Mouse (Mus musculus): Measurements from ENCODE around the gene Them4. TPM values are rescaled to one million over a fixed set of nuclear protein-coding genes. Genes with fewer than 3 reads are reported as not detected.
"Not testable (repeated sequence)": the region's sequence is repeated elsewhere in the genome, so short reads cannot be mapped to it uniquely, and the experiment has no call there.

Them4 gene
- 14.6 and 15.1 TPM in 2 replicates for polyA plus RNA-seq (2015; fragmentation: Nextera tagmentation; extraction: Ambion mirVana)

DNA sequence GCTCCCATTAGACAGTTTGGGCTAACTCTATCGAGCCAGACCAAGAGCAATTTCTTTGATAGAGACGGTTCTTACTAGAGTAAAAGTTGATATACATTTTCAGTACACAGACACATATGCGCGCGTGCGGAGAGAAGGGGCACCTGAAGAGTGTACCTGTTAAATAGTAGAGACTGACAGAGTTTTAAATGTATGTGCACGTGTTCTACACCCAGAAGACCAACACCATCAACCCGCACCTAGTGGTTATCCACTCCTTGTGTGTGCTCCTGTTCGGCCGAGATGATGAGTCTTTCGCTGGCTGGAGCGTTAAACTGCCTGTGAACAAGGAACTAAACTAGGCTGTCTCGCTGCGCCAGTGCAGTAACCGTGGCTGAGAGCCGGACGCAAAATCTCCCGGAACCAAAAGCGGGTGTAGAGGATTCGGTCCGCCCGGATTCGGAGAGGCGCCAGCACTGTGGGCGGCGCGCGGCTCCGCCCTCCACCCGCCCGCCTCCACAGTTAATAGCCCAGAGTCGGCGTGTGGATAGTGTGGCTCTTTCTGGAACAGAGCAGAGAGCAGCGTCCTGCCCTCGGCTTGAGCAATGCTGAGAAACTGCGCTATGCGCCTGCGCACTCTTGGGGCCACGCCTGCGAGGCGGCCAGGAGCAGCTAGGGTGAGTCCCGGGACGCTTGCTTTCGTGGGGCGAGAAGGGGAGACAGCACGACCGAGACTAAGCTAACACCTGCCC is at the start of gene Them4:
Them4 (plus strand) TSS at position 457 of the 731 bp plus-strand sequence.
- Histone ChIP-seq H3K4me3 (ENCODE audit: low read length) (peak within 1 kb of the TSS; percentile 67), H3K9ac (replicated peaks; ENCODE audit: low read length) (peak within 1 kb of the TSS; percentile 78), H3K36me3 (ENCODE audit: insufficient read depth, low read length) (no peaks in the 10 kb centered on the region), H3K4me1 (ENCODE audit: insufficient read depth, low read length) (peaks cover 12% of the 10 kb centered on the region), H3K9me3 (ENCODE audit: low read length) (no peaks in the 10 kb centered on the region), H3K27me3 (ENCODE audit: insufficient read depth, low read length) (no peaks in the 10 kb centered on the region), H3K4me2 (replicated peaks; ENCODE audit: low read depth, low read length) (peak within 1 kb of the TSS; percentile 70), H3K27ac (ENCODE audit: low read length) (peak within 1 kb of the TSS; percentile 89)
- 2% methylated on average over 47 of the region's 47 CpGs for WGBS
- ATAC-seq (ENCODE audit: low FRiP score, low TSS enrichment), result peak; percentile 100

DNA sequence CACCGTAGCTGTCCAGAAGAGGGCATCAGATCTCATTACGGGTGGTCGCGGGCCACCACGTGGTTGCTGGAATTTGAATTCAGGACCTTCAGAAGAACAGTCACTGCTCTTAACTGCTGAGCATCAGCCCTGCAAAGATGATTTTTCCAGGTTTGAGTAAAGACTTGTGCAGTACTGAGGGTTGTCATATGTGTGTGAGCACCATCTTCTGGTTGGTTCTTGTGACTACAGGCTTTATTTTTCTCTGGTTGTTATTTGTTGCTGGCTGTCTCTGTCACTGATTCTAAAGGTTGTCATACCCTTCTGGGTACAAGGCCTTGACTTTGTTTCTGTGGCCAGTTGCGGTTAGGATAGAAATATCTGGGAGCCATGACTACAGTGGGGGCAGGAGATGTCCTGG is 49.3 kb upstream of the Them4 start:
- Histone ChIP-seq H3K4me1 (ENCODE audit: insufficient read depth, low read length) (no peaks in the 10 kb centered on the region), H3K9me3 (ENCODE audit: low read length) (no peaks in the 10 kb centered on the region), H3K36me3 (ENCODE audit: insufficient read depth, low read length) (no peaks in the 10 kb centered on the region), H3K9ac (replicated peaks; ENCODE audit: low read length) (no peak overlapping the region), H3K27me3 (ENCODE audit: insufficient read depth, low read length) (no peaks in the 10 kb centered on the region), H3K27ac (ENCODE audit: low read length) (no peak overlapping the region), H3K4me2 (replicated peaks; ENCODE audit: low read depth, low read length) (no peak overlapping the region), H3K4me3 (ENCODE audit: low read length) (no peak overlapping the region)
- WGBS, result 48% methylated on average over 6 of the region's 6 CpGs
- ATAC-seq (ENCODE audit: low FRiP score, low TSS enrichment), result no peak

DNA sequence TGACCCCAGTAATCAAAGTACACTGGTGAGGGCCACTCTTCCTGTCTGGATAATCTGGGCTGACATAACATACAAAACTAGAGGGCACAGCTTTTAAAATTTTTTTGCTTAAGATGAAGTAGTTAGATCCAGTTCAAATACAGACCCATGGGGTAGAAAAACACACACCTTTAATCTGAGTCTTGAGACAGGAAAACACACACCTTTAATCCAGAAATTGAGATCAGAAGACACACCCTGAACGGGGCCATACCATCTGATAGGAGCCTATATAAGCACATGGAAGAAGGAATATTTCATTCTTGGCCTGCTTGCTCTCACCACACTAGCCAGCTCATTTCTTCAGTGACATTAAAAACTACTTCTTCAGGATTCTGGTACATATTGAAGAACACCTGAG is 46.2 kb upstream of the Them4 start, which contains the start of gene Gm4778:
Gm4778 (plus strand) TSS at position 301 of the 400 bp plus-strand sequence.
- not testable (repeated sequence) for H3K36me3 ChIP-seq (ENCODE audit: insufficient read depth, low read length); H3K9ac ChIP-seq (replicated peaks; ENCODE audit: low read length); H3K9me3 ChIP-seq (ENCODE audit: low read length); H3K4me1 ChIP-seq (ENCODE audit: insufficient read depth, low read length); H3K4me3 ChIP-seq (ENCODE audit: low read length); H3K27me3 ChIP-seq (ENCODE audit: insufficient read depth, low read length); H3K27ac ChIP-seq (ENCODE audit: low read length); ATAC-seq (ENCODE audit: low FRiP score, low TSS enrichment); H3K4me2 ChIP-seq (replicated peaks; ENCODE audit: low read depth, low read length)
- WGBS, result 75% methylated on average over 1 of the region's 1 CpGs

DNA sequence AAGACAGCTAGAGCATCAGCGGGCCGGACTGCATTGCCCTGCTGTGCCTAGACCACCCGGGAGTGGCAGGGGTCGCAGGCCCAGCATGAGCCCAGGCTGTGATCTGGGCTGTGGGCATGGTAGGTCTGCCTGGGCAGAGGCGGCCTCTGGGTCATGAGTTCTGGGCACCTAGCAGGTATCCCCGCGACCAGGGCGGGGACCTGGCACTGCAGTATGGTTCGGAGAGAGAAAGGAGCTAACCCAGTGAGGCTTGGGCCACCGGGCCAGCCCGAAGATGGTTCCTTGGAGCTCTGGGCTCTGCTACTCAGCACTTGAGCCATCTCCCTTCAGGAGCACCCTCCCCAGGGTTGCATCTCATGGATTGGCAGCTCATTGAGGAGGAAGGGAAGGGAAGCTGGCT is 33.9 kb upstream of the Them4 start:
- WGBS, result 89% methylated on average over 11 of the region's 11 CpGs
- H3K4me3 ChIP-seq (ENCODE audit: low read length), result no peak overlapping the region

DNA sequence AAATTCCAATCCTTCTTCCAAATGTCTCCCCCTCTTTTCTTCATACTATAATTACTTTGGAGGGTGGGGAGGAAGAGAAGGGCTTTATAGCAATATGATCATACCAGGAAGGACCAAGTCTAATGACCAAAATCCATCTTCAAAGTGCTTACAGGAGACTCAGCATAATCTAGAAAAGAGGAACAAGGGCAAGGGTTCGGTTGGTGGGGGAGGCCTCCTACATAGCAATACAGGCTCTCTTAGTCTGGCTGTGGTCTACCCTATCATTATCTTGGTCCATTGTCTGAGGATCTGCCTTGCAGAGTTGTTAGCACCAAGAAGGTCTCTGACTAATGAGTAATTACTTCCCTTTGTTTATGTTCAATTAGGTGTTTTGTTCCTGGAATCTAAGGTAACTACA is 4.4 kb upstream of the Them4 start:
- ATAC-seq (ENCODE audit: low FRiP score, low TSS enrichment), result no peak
- Histone ChIP-seq H3K4me3 (ENCODE audit: low read length) (no peak overlapping the region), H3K9ac (replicated peaks; ENCODE audit: low read length) (no peak overlapping the region), H3K36me3 (ENCODE audit: insufficient read depth, low read length) (no peaks in the 10 kb centered on the region), H3K4me1 (ENCODE audit: insufficient read depth, low read length) (peaks cover 6% of the 10 kb centered on the region; the same call in 1 of the 2 replicates), H3K4me2 (replicated peaks; ENCODE audit: low read depth, low read length) (no peak overlapping the region), H3K9me3 (ENCODE audit: low read length) (no peaks in the 10 kb centered on the region), H3K27ac (ENCODE audit: low read length) (no peak overlapping the region), H3K27me3 (ENCODE audit: insufficient read depth, low read length) (no peaks in the 10 kb centered on the region)
- WGBS, result 54% methylated on average over 1 of the region's 1 CpGs

More for the DNA sequence above, 33.9 kb upstream of the Them4 start:
- H3K27ac ChIP-seq (ENCODE audit: low read length), result no peak overlapping the region
- no peak overlapping the region for H3K4me2 ChIP-seq (replicated peaks; ENCODE audit: low read depth, low read length)
- H3K27me3 ChIP-seq (ENCODE audit: insufficient read depth, low read length), result no peaks in the 10 kb centered on the region
- 0 out of 2 replicates have a peak, but pooled peaks have one; percentile 15 for ATAC-seq (ENCODE audit: low FRiP score, low TSS enrichment)
- H3K36me3 ChIP-seq (ENCODE audit: insufficient read depth, low read length), result no peaks in the 10 kb centered on the region
- H3K9ac ChIP-seq (replicated peaks; ENCODE audit: low read length), result no peak overlapping the region
- H3K4me1 ChIP-seq (ENCODE audit: insufficient read depth, low read length), result no peaks in the 10 kb centered on the region
- H3K9me3 ChIP-seq (ENCODE audit: low read length), result no peaks in the 10 kb centered on the region

DNA sequence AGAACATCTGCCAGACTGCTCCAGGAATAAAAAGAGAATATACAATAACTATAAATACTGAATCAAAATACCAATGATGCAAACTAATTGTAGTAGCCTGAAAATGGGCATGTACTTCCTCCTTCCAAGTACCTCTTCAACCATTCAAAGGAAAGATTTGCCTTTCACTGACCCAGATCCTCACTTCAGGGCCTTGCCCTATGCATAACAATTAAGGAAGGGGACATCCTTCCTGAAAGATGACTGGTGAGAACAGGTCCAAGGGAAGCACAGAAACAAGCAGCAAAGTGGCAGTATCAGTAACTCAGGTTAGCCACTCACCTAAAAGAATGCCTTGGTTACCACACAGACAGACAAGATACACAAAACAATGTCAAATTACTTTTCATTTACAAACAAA is 2.9 kb upstream of the Them4 start:
- Histone ChIP-seq H3K4me2 (replicated peaks; ENCODE audit: low read depth, low read length) (no peak overlapping the region), H3K27ac (ENCODE audit: low read length) (no peak overlapping the region), H3K36me3 (ENCODE audit: insufficient read depth, low read length) (no peaks in the 10 kb centered on the region), H3K4me3 (ENCODE audit: low read length) (no peak overlapping the region), H3K9ac (replicated peaks; ENCODE audit: low read length) (no peak overlapping the region), H3K4me1 (ENCODE audit: insufficient read depth, low read length) (peaks cover 12% of the 10 kb centered on the region), H3K9me3 (ENCODE audit: low read length) (no peaks in the 10 kb centered on the region), H3K27me3 (ENCODE audit: insufficient read depth, low read length) (no peaks in the 10 kb centered on the region)
- ATAC-seq (ENCODE audit: low FRiP score, low TSS enrichment), result no peak

DNA sequence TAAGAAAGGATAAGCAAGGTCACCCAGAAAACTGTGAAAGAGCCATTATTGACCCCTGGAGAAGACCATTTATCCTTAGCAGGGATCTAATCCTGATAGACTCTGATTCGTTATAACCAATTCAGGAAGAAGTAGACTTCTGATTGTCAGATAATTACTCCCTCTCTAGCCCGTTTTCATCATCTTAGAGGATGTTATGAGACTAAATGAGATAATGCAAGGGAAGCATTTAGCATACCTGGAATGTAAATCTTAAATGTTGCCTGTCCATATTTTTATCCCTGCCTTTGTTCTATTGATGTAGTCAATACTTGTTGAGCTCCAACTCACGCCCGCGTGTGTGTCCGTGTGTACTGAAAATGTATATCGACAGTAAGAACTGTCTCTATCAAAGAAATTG is 602 bp downstream of the Them4 start:
- H3K36me3 ChIP-seq (ENCODE audit: insufficient read depth, low read length), result no peaks in the 10 kb centered on the region
- H3K4me1 ChIP-seq (ENCODE audit: insufficient read depth, low read length), result peaks cover 12% of the 10 kb centered on the region
- no peaks in the 10 kb centered on the region for H3K27me3 ChIP-seq (ENCODE audit: insufficient read depth, low read length)
- WGBS, result 47% methylated on average over 7 of the region's 7 CpGs
- H3K4me2 ChIP-seq (replicated peaks; ENCODE audit: low read depth, low read length), result peak overlapping the region; percentile 70
- peak overlapping the region; percentile 89 for H3K27ac ChIP-seq (ENCODE audit: low read length)
- H3K9ac ChIP-seq (replicated peaks; ENCODE audit: low read length), result peak overlapping the region; percentile 78
- ATAC-seq (ENCODE audit: low FRiP score, low TSS enrichment), result no peak
- peak overlapping the region; percentile 67 for H3K4me3 ChIP-seq (ENCODE audit: low read length)
- no peaks in the 10 kb centered on the region for H3K9me3 ChIP-seq (ENCODE audit: low read length)

DNA sequence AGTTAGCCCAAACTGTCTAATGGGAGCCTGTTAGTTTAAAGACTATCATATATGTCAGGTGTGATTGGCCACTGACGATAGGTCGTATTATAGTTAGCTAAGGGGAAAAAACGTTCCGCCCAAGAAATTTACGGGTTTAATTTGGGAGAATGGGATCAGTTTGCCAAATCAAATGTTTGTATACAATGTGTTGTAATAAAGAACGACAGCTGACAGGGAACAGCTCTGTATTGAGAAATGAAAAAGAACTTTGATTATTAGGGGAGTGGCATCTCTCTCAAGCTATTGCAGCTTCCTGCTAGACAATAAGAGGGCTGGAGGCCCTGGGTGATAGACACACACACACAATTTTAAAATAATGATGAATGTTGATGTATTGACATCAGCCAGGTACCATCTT is 1.0 kb downstream of the Them4 start:
- H3K4me3 ChIP-seq (ENCODE audit: low read length), result peak overlapping the region; percentile 67
- no peak overlapping the region; the same call in 1 of the 2 replicates for H3K27ac ChIP-seq (ENCODE audit: low read length)
- no peaks in the 10 kb centered on the region for H3K9me3 ChIP-seq (ENCODE audit: low read length)
- 68% methylated on average over 6 of the region's 6 CpGs for WGBS
- peak overlapping the region; percentile 70 for H3K4me2 ChIP-seq (replicated peaks; ENCODE audit: low read depth, low read length)
- peak overlapping the region; percentile 12; the same call in 1 of the 2 replicates for H3K9ac ChIP-seq (replicated peaks; ENCODE audit: low read length)
- no peak for ATAC-seq (ENCODE audit: low FRiP score, low TSS enrichment)
- peaks cover 12% of the 10 kb centered on the region for H3K4me1 ChIP-seq (ENCODE audit: insufficient read depth, low read length)
- H3K27me3 ChIP-seq (ENCODE audit: insufficient read depth, low read length), result no peaks in the 10 kb centered on the region
- H3K36me3 ChIP-seq (ENCODE audit: insufficient read depth, low read length), result no peaks in the 10 kb centered on the region

DNA sequence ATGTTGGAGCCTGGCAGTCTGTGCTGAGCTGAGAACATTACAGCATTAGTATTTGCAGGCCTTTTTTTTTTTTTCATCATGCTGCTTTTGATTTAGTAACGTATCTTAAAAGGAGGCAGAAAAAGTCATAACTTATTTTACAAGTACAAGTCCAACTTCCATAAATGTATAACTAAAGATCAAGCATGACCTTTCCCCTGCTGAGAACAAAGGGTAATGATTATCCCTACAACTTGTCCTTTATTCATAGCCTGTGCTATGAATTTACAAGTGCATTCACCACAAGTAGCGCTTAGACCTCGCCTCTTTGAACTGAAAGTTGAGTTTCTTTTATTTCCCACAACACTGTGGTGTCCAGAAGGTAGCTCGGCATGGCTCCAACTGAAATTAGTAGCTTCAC is 1.5 kb downstream of the Them4 start:
- Histone ChIP-seq H3K27me3 (ENCODE audit: insufficient read depth, low read length) (no peaks in the 10 kb centered on the region), H3K4me2 (replicated peaks; ENCODE audit: low read depth, low read length) (peak overlapping the region; percentile 70; the same call in 1 of the 2 replicates), H3K9me3 (ENCODE audit: low read length) (no peaks in the 10 kb centered on the region), H3K9ac (replicated peaks; ENCODE audit: low read length) (no peak overlapping the region), H3K36me3 (ENCODE audit: insufficient read depth, low read length) (no peaks in the 10 kb centered on the region), H3K4me1 (ENCODE audit: insufficient read depth, low read length) (peaks cover 12% of the 10 kb centered on the region), H3K27ac (ENCODE audit: low read length) (no peak overlapping the region), H3K4me3 (ENCODE audit: low read length) (0 out of 2 replicates have a peak overlapping the region, but pooled peaks have one; percentile 67)
- no peak for ATAC-seq (ENCODE audit: low FRiP score, low TSS enrichment)
- WGBS, result 81% methylated on average over 4 of the region's 4 CpGs

DNA sequence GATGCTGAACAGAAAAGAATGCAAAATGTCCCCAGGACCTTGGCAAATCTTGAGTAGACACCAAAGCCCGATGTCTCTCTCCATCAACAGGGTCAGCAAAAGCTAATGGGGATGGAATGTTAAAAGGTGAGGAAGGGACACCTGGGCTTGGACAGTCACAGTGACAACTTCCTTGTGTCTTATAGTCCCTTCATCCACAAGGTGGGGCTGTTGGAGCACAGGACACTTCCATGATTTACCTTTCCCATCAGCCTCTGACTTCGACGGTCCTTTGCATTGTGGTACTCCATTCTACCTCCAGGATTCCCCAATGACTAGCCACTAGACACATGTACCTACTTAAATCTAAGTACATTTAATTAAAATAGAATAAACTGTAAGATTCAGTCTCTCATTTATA is 18.8 kb downstream of the Them4 start:
- 56% methylated on average over 3 of the region's 3 CpGs for WGBS
- ATAC-seq (ENCODE audit: low FRiP score, low TSS enrichment), result no peak
- H3K9ac ChIP-seq (replicated peaks; ENCODE audit: low read length), result no peak overlapping the region

More for the DNA sequence above, 18.8 kb downstream of the Them4 start:
- Histone ChIP-seq H3K27ac (ENCODE audit: low read length) (no peak overlapping the region), H3K36me3 (ENCODE audit: insufficient read depth, low read length) (0 out of 2 replicates have a peak, but pooled peaks cover 9% of the 10 kb centered on the region), H3K4me1 (ENCODE audit: insufficient read depth, low read length) (no peaks in the 10 kb centered on the region), H3K27me3 (ENCODE audit: insufficient read depth, low read length) (no peaks in the 10 kb centered on the region), H3K4me2 (replicated peaks; ENCODE audit: low read depth, low read length) (no peak overlapping the region), H3K4me3 (ENCODE audit: low read length) (no peak overlapping the region), H3K9me3 (ENCODE audit: low read length) (no peaks in the 10 kb centered on the region)

All from kidney, embryonic 16.5 days (tissue).